Mouse (Mus musculus): Measurements from ENCODE around the gene Tysnd1.

DNA sequence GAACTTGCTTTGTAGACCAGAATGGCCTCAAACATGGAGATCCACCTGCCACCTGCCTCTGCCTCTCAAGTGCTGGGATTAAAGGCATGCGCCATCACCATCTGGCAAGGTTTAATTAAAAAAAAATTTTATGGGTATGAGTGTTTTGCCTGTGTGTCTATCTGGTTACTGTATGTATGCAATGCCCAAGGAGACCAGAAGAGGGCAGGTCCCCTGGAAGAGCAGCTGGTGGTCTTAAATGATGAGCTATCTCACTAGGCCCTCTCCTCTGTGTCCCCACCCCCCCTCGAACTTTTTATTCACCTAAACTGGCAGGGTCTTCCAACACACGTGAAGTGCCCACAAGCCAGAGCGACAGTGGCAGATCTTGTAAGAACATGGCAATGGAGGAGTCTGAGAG lies 46.6 kb downstream of the Tysnd1 start:
- TF ChIP-seq CEBPB (IDR thresholded peaks at IDR 0.05; ENCODE audit: low read depth) (no peak), CTCF (IDR thresholded peaks at IDR 0.05; ENCODE audit: control insufficient read depth, insufficient read depth, insufficient read length) (no peak), USF1 (IDR thresholded peaks at IDR 0.05; ENCODE audit: low read depth) (no peak), MYOG (IDR thresholded peaks at IDR 0.05; ENCODE audit: control insufficient read depth, extremely low read depth, insufficient read length) (no peak), MYOD1 (IDR thresholded peaks at IDR 0.05; ENCODE audit: control insufficient read depth, insufficient read length, low read depth) (no peak)
